Mouse (Mus musculus) forebrain, embryonic 14.5 days (tissue): ENCODE results near the gene Becn1. TPM values are rescaled to one million over a fixed set of nuclear protein-coding genes. Genes with fewer than 3 reads are reported as not detected.

Experiments used
- ATAC-seq: fragments of 200-750 bp; cut with Nextera tagmentation; 2 replicates; pipeline ENCODE4 v1.8.0; 2017; ENCODE audit warnings: mild to moderate bottlenecking, moderate library complexity
- DNase-seq: peaks from one replicate; pipeline ENCODE4 v3.0.0-alpha.2; 2015; ENCODE audit warnings: low spot score
- H3K27ac ChIP-seq: fragments of 300-500 bp; sonication (generic); 2 replicates; pipeline ENCODE4 v1.5.1; 2014; ENCODE audit warnings: low read depth, mild to moderate bottlenecking, control low read depth, low read length, moderate library complexity
- H3K27me3 ChIP-seq: fragments of 300-500 bp; sonication (generic); replicated peaks from 2 replicates; pipeline ENCODE4 v1.6.1; 2014; ENCODE audit warnings: low read length, control low read depth, mixed read lengths; ENCODE audit not compliant: control insufficient read depth, insufficient read depth
- H3K36me3 ChIP-seq: fragments of 300-500 bp; sonication (generic); 2 replicates; pipeline ENCODE4 v1.6.1; 2014; ENCODE audit warnings: low read length, control low read depth; ENCODE audit not compliant: control insufficient read depth, insufficient read depth
- H3K4me1 ChIP-seq: fragments of 300-500 bp; sonication (generic); 2 replicates; pipeline ENCODE4 v1.6.1; 2014; ENCODE audit warnings: antibody characterized with exemption, low read length, control low read depth; ENCODE audit not compliant: control insufficient read depth, insufficient read depth
- H3K4me2 ChIP-seq: fragments of 300-500 bp; sonication (generic); 2 replicates; pipeline ENCODE4 v1.6.1; 2014; ENCODE audit warnings: mild to moderate bottlenecking, control low read depth, low read length
- H3K4me3 ChIP-seq: fragments of 300-500 bp; sonication (generic); 2 replicates; pipeline ENCODE4 v1.5.1; 2014; ENCODE audit warnings: low read depth, low read length, control low read depth
- H3K9ac ChIP-seq: fragments of 300-500 bp; sonication (generic); 2 replicates; pipeline ENCODE4 v1.6.1; 2014; ENCODE audit warnings: mild to moderate bottlenecking, low read length, control low read depth, moderate library complexity
- H3K9me3 ChIP-seq: fragments of 300-500 bp; sonication (generic); replicated peaks from 2 replicates; pipeline ENCODE4 v1.6.1; 2016; ENCODE audit warnings: low read length, control low read depth, mixed read lengths; ENCODE audit not compliant: control insufficient read depth
- WGBS: fragments of 180-500 bp; shearing (Covaris S2); extraction: QIAGEN DNeasy Blood & Tissue Kit; methylation state at CpG from one replicate; pipeline ENCODE4 v1.1.7; 2014; 5-methylcytosine and 5-hydroxymethylcytosine counted together
- polyA plus RNA-seq: library from polyadenylated mRNA; unstranded; fragments of >200 nt; fragmentation: Nextera tagmentation; extraction: Ambion mirVana; gene quantifications from 2 replicates; pipeline ENCODE4 v1.2.1, GENCODE M21; 2014

Becn1 gene
- 172 and 177 TPM in 2 replicates for polyA plus RNA-seq

- Histone ChIP-seq H3K4me1 (peaks cover 10% of the 10 kb centered on the region), H3K9ac (peak within 1 kb of the TSS; percentile 88), H3K36me3 (peaks cover 24% of the 10 kb centered on the region), H3K4me3 (peak within 1 kb of the TSS; percentile 87), H3K4me2 (peak within 1 kb of the TSS; percentile 99), H3K9me3 (no peaks in the 10 kb centered on the region), H3K27me3 (no peaks in the 10 kb centered on the region), H3K27ac (no peak within 1 kb of the TSS)
- 8% methylated on average over 39 of the region's 39 CpGs for whole genome bisulfite sequencing
- DNase-seq (peak; percentile 97), ATAC-seq (peak; percentile 97)
Measured at GRCm38 (mm10) chr11:101302004-101302798, at the start of gene Becn1. Gene Becn1 (minus strand): TSS chr11:101302286.

GRCm38 (mm10) chr11:101351721-101352111 lies 49.6 kb upstream of the Becn1 start:
- H3K4me3 ChIP-seq = no peak overlapping the region
- H3K4me2 ChIP-seq = no peak overlapping the region
- H3K27me3 ChIP-seq = no peaks in the 10 kb centered on the region
- DNase-seq (no peak), ATAC-seq (no peak)
- H3K36me3 ChIP-seq = no peaks in the 10 kb centered on the region
- H3K9ac ChIP-seq = no peak overlapping the region
- no peak overlapping the region for H3K27ac ChIP-seq
- no peaks in the 10 kb centered on the region for H3K4me1 ChIP-seq
- 80% methylated on average over 3 of the region's 3 CpGs for WGBS
- H3K9me3 ChIP-seq = no peaks in the 10 kb centered on the region

GRCm38 (mm10) chr11:101351100-101351720 lies 49.1 kb upstream of the Becn1 start:
- 72% methylated on average over 11 of the region's 11 CpGs for WGBS

GRCm38 (mm10) chr11:101349216-101349615 lies 47.1 kb upstream of the Becn1 start:
- no peaks in the 10 kb centered on the region for H3K4me1 ChIP-seq
- no peak overlapping the region for H3K4me3 ChIP-seq
- H3K9ac ChIP-seq = no peak overlapping the region
- H3K27ac ChIP-seq = no peak overlapping the region
- ATAC-seq (no peak), DNase-seq (no peak)
- WGBS = 90% methylated on average over 3 of the region's 3 CpGs
- no peaks in the 10 kb centered on the region for H3K27me3 ChIP-seq
- H3K9me3 ChIP-seq = no peaks in the 10 kb centered on the region
- no peaks in the 10 kb centered on the region for H3K36me3 ChIP-seq
- H3K4me2 ChIP-seq = no peak overlapping the region

More at GRCm38 (mm10) chr11:101351100-101351720, 49.1 kb upstream of the Becn1 start:
- Histone ChIP-seq H3K36me3 (no peaks in the 10 kb centered on the region), H3K4me1 (no peaks in the 10 kb centered on the region), H3K27me3 (no peaks in the 10 kb centered on the region), H3K4me3 (no peak overlapping the region), H3K27ac (no peak overlapping the region), H3K9ac (no peak overlapping the region), H3K4me2 (no peak overlapping the region), H3K9me3 (no peaks in the 10 kb centered on the region)
- DNase-seq = no peak
- no peak for ATAC-seq

- ATAC-seq (no peak), DNase-seq (no peak)
- no peaks in the 10 kb centered on the region for H3K27me3 ChIP-seq
- no peak overlapping the region for H3K4me3 ChIP-seq
- no peak overlapping the region for H3K4me2 ChIP-seq
- no peak overlapping the region for H3K9ac ChIP-seq
- 76% methylated on average over 7 of the region's 7 CpGs for WGBS
- H3K4me1 ChIP-seq = no peaks in the 10 kb centered on the region
- no peaks in the 10 kb centered on the region for H3K36me3 ChIP-seq
- H3K27ac ChIP-seq = no peak overlapping the region
- H3K9me3 ChIP-seq = no peaks in the 10 kb centered on the region
Measured at GRCm38 (mm10) chr11:101348774-101349173, 46.7 kb upstream of the Becn1 start.

GRCm38 (mm10) chr11:101347083-101347775 lies 45.1 kb upstream of the Becn1 start:
- Histone ChIP-seq H3K4me2 (no peak overlapping the region), H3K36me3 (no peaks in the 10 kb centered on the region), H3K9me3 (no peaks in the 10 kb centered on the region), H3K27ac (no peak overlapping the region), H3K27me3 (no peaks in the 10 kb centered on the region), H3K4me3 (no peak overlapping the region), H3K9ac (no peak overlapping the region), H3K4me1 (no peaks in the 10 kb centered on the region)
- 76% methylated on average over 10 of the region's 10 CpGs for WGBS
- ATAC-seq = no peak
- DNase-seq = no peak

GRCm38 (mm10) chr11:101338123-101338760 lies 36.2 kb upstream of the Becn1 start:
- under 1% methylated on average over 9 of the region's 9 CpGs for WGBS
- H3K4me2 ChIP-seq = peak overlapping the region; percentile 46
- peak overlapping the region; percentile 1; the same call in 1 of the 2 replicates for H3K27ac ChIP-seq
- H3K4me3 ChIP-seq = peak overlapping the region; percentile 20
- H3K9me3 ChIP-seq = no peaks in the 10 kb centered on the region
- H3K27me3 ChIP-seq = no peaks in the 10 kb centered on the region
- H3K9ac ChIP-seq = peak overlapping the region; percentile 47
- peak; percentile 75 for DNase-seq
- H3K4me1 ChIP-seq = 0 out of 2 replicates have a peak, but pooled peaks cover 5% of the 10 kb centered on the region
- no peaks in the 10 kb centered on the region for H3K36me3 ChIP-seq
- peak; percentile 87 for ATAC-seq

GRCm38 (mm10) chr11:101335685-101336084 lies 33.6 kb upstream of the Becn1 start:
- Histone ChIP-seq H3K27ac (no peak overlapping the region), H3K27me3 (no peaks in the 10 kb centered on the region), H3K36me3 (no peaks in the 10 kb centered on the region), H3K4me1 (0 out of 2 replicates have a peak, but pooled peaks cover 5% of the 10 kb centered on the region), H3K4me3 (no peak overlapping the region), H3K9ac (no peak overlapping the region), H3K9me3 (no peaks in the 10 kb centered on the region), H3K4me2 (no peak overlapping the region)
- WGBS = 81% methylated on average over 9 of the region's 9 CpGs
- ATAC-seq (no peak), DNase-seq (no peak)
